Mouse (Mus musculus): Measurements from ENCODE around the gene Timm8a2. TPM values are rescaled to one million over a fixed set of nuclear protein-coding genes. Genes with fewer than 3 reads are reported as not detected.

Gene Timm8a2
- 0.04 TPM in 1 of 2 replicates, not detected in the other for polyA plus RNA-seq (2012; rRNA removed)

DNA sequence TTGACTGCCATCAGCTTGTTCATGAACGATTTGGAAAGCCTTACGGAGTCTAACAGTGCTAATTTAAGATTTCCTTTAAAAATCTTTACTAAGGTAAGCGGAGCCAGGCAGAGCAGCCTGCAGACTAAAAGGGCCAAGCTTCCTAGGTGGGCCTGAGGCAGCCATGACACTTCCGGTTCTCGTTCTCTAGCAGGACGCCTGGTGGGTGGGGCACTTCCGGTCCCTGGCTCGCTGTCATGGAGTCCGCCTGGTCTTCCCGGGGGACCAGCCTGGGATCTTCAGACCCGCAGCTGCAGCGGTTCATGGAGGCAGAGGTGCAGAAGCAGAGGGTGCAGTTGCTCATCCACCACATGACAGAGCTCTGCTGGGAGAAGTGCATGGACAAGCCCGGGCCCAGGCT lies at the start of gene Timm8a2:
Gene Timm8a2 (plus strand): TSS at position 224 of the 400 bp plus-strand sequence.

Other genes starting within 250 kb of the Timm8a2 start
- gene Dock9, start 236.8 kb upstream of the Timm8a2 start, polyA plus RNA-seq (2012; rRNA removed), result 3.8 and 3.9 TPM in 2 replicates
- gene Ubac2, start 156.1 kb upstream of the Timm8a2 start, polyA plus RNA-seq (2012; rRNA removed), result 12.8 and 14.3 TPM in 2 replicates
- 0.39 and 0.48 TPM in 2 replicates for gene Gpr18, start 118.9 kb upstream of the Timm8a2 start, polyA plus RNA-seq (2012; rRNA removed)
- 0.53 and 0.65 TPM in 2 replicates for gene Gpr183, start 69.5 kb upstream of the Timm8a2 start, polyA plus RNA-seq (2012; rRNA removed)
- gene Tm9sf2, start 72.4 kb downstream of the Timm8a2 start, polyA plus RNA-seq (2012; rRNA removed), result 44.5 and 49.6 TPM in 2 replicates
- gene Clybl, start 147.0 kb downstream of the Timm8a2 start, polyA plus RNA-seq (2012; rRNA removed), result 21.4 and 23.3 TPM in 2 replicates

All from liver, embryonic 18 days (tissue).